Mouse (Mus musculus) CH12.LX (cell line): Measurements from ENCODE around the gene Wdcp.

Experiments used
- CHD1 ChIP-seq: IDR thresholded peaks from 2 replicates; pipeline ENCODE4 v1.6.1; 2012; ENCODE audit warnings: low read depth, low read length, improper control_type of control experiment, inconsistent platforms
- CTCF ChIP-seq, 2 experiments: IDR thresholded peaks in 1 of 2; conservative IDR thresholded peaks in 1 of 2; 2 replicates each; pipeline ENCODE4 v1.5.1; 2011 to 2012; ENCODE audit warnings: low read depth in 2 of 2, low read length in 2 of 2, improper control_type of control experiment in 1 of 2, inconsistent platforms in 1 of 2, mild to moderate bottlenecking in 1 of 2, moderate library complexity in 1 of 2
- ETS1 ChIP-seq: conservative IDR thresholded peaks from 2 replicates; pipeline ENCODE4 v1.6.1; 2012; ENCODE audit warnings: low read depth, mild to moderate bottlenecking, inconsistent platforms, low read length, improper control_type of control experiment, moderate library complexity
- HCFC1 ChIP-seq: IDR thresholded peaks from 2 replicates; pipeline ENCODE4 v1.6.1; 2012; ENCODE audit warnings: low read depth, mild to moderate bottlenecking, inconsistent platforms, low read length, improper control_type of control experiment
- MAZ ChIP-seq: IDR thresholded peaks from 2 replicates; pipeline ENCODE4 v1.6.1; 2012; ENCODE audit warnings: low read depth, mild to moderate bottlenecking, inconsistent platforms, low read length, improper control_type of control experiment, moderate library complexity
- MYC ChIP-seq: IDR thresholded peaks from 2 replicates; pipeline ENCODE4 v1.6.1; 2011; ENCODE audit warnings: low read depth, mild to moderate bottlenecking, improper control_type of control experiment, low read length
- NRF1 ChIP-seq: IDR thresholded peaks from 2 replicates; pipeline ENCODE4 v1.6.1; 2014; ENCODE audit warnings: low read depth, mild to moderate bottlenecking, inconsistent platforms, low read length, improper control_type of control experiment, moderate library complexity
- PAX5 ChIP-seq: IDR thresholded peaks from 2 replicates; pipeline ENCODE4 v1.6.1; 2012; ENCODE audit warnings: low read length, inconsistent platforms, mixed read lengths
- POLR2A ChIP-seq: IDR thresholded peaks from 2 replicates; pipeline ENCODE4 v1.6.1; 2011; ENCODE audit warnings: low read depth, mild to moderate bottlenecking, improper control_type of control experiment, low read length
- UBTF ChIP-seq: IDR thresholded peaks from 2 replicates; pipeline ENCODE4 v1.6.1; 2012; ENCODE audit warnings: low read depth, mild to moderate bottlenecking, inconsistent platforms, low read length, improper control_type of control experiment, moderate library complexity
- USF1 ChIP-seq: IDR thresholded peaks from 2 replicates; pipeline ENCODE4 v1.6.1; 2014; ENCODE audit warnings: low read depth, mild to moderate bottlenecking, inconsistent platforms, low read length, improper control_type of control experiment
- ZKSCAN1 ChIP-seq: IDR thresholded peaks from 2 replicates; pipeline ENCODE4 v1.6.1; 2012; ENCODE audit warnings: low read depth, inconsistent platforms, low read length, improper control_type of control experiment, borderline replicate concordance

GRCm38 (mm10) chr12:4878296-4878783 lies 35.2 kb downstream of the Wdcp start:
- TF ChIP-seq NRF1 (no peak), CTCF (conservative IDR thresholded peaks at IDR 0.05 in 1 of 2, IDR thresholded peaks at IDR 0.05 in 1 of 2; ENCODE audit: low read depth in 2 of 2, low read length in 2 of 2) (no peak), ZKSCAN1 (no peak), PAX5 (no peak), CHD1 (no peak), MYC (no peak), USF1 (no peak), UBTF (no peak), POLR2A (no peak), HCFC1 (no peak), ETS1 (no peak), MAZ (no peak)
